Mouse (Mus musculus) C2C12 (cell line): ENCODE results near the gene Fam20c. TPM values are rescaled to one million over a fixed set of nuclear protein-coding genes. Genes with fewer than 3 reads are reported as not detected.

Experiments used
- H3K27me3 ChIP-seq: one replicate; pipeline ENCODE4 v1.6.1; 2011; ENCODE audit not compliant: control insufficient read depth, insufficient read depth, insufficient read length
- H3K36me3 ChIP-seq: one replicate; pipeline ENCODE4 v1.6.1; 2011; ENCODE audit not compliant: control insufficient read depth, insufficient read depth
- H3K4me3 ChIP-seq: one replicate; pipeline ENCODE4 v1.5.1; 2011; ENCODE audit warnings: mild to moderate bottlenecking, control low read depth; ENCODE audit not compliant: poor library complexity, insufficient read depth, severe bottlenecking
- H3K79me2 ChIP-seq: one replicate; pipeline ENCODE4 v1.6.1; 2011; ENCODE audit not compliant: control insufficient read depth, insufficient read depth
- H3K79me3 ChIP-seq: one replicate; pipeline ENCODE4 v1.6.1; 2011; ENCODE audit warnings: low read depth, control low read depth
- H3ac ChIP-seq: one replicate; pipeline ENCODE3; 2011; ENCODE audit warnings: low read depth; ENCODE audit not compliant: control insufficient read depth, insufficient read length
- CEBPB ChIP-seq: IDR thresholded peaks from one replicate; pipeline ENCODE4 v1.6.1; 2011; ENCODE audit warnings: low read depth, mild to moderate bottlenecking, control low read depth, moderate library complexity
- CTCF ChIP-seq: IDR thresholded peaks from one replicate; pipeline ENCODE4 v1.5.1; 2011; ENCODE audit not compliant: control insufficient read depth, insufficient read depth, insufficient read length
- FOSL1 ChIP-seq: IDR thresholded peaks from one replicate; pipeline ENCODE4 v1.8.0; 2011; ENCODE audit warnings: mild to moderate bottlenecking, low read length; ENCODE audit not compliant: poor library complexity, insufficient read depth, severe bottlenecking
- MAX ChIP-seq: IDR thresholded peaks from one replicate; pipeline ENCODE4 v1.6.1; 2011; ENCODE audit warnings: mild to moderate bottlenecking, control low read depth
- MYOD1 ChIP-seq: IDR thresholded peaks from one replicate; pipeline ENCODE4 v1.6.1; 2011; ENCODE audit warnings: low read depth; ENCODE audit not compliant: control insufficient read depth, insufficient read length
- MYOG ChIP-seq: IDR thresholded peaks from one replicate; pipeline ENCODE4 v1.6.1; 2011; ENCODE audit not compliant: control insufficient read depth, insufficient read length; ENCODE audit errors: extremely low read depth
- USF1 ChIP-seq: IDR thresholded peaks from one replicate; pipeline ENCODE4 v1.6.1; 2011; ENCODE audit warnings: low read depth, mild to moderate bottlenecking, control low read depth, moderate library complexity
- polyA plus RNA-seq: library from polyadenylated mRNA; unstranded; fragments of >200 nt; fragmentation: generic; extraction: Trizol; gene quantifications from one replicate; pipeline ENCODE4 v1.2.1, GENCODE M21; 2012; ENCODE audit warnings: missing spikeins

Gene Fam20c
- polyA plus RNA-seq, 1 experiment: 64.4 TPM

DNA sequence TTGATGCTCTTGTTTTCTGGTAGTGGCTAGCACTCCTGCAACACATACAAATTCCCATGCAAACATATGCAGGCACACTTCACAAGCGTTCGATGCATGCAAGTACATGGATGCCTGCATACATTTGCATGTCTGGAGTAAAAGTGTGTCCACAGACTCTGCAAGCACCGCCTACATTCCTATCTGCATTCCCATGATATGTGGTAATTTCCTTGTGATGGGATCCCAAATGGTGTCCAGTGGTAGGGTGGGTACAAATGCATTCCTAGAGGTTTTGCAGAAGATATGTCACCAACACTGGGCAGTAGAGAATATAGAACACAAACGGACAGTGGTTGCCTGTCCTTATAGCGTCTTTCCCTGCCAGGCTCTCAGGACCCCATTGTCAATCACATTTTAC is 29.9 kb upstream of the Fam20c start:
- H3K4me3 ChIP-seq: no peak overlapping the region
- no peaks in the 10 kb centered on the region for H3K79me3 ChIP-seq
- H3K79me2 ChIP-seq: no peaks in the 10 kb centered on the region
- peak; percentile 5 for TF ChIP-seq MYOD1
- TF ChIP-seq USF1: no peak
- no peak overlapping the region for H3ac ChIP-seq
- H3K36me3 ChIP-seq: no peaks in the 10 kb centered on the region
- no peaks in the 10 kb centered on the region for H3K27me3 ChIP-seq

DNA sequence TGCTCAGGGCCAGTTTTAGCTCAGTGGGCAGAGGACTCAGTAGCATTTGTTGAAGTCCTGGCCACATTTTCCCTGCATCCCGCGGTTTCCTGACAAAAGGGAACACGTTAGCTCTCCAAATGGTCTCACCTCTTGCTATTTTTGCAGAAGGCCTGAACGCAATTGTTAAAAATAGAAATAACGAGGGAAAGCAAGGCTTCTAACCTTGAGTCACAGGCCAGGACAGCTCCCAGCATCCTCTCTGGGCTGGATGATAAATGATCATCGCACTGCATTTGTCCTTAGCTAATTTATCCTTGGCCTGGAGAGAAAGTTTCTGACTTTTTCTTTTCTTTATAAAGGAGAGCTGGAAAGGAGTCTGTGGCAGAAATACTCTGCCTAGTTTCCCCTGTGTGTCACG is 29.2 kb upstream of the Fam20c start:
- no peaks in the 10 kb centered on the region for H3K79me2 ChIP-seq
- no peak overlapping the region for H3K4me3 ChIP-seq
- no peaks in the 10 kb centered on the region for H3K79me3 ChIP-seq
- no peaks in the 10 kb centered on the region for H3K27me3 ChIP-seq
- H3ac ChIP-seq: no peak overlapping the region
- H3K36me3 ChIP-seq: no peaks in the 10 kb centered on the region
- TF ChIP-seq MYOG (no peak), MYOD1 (no peak), CEBPB (no peak), FOSL1 (no peak), CTCF (no peak), MAX (no peak), USF1 (no peak)

DNA sequence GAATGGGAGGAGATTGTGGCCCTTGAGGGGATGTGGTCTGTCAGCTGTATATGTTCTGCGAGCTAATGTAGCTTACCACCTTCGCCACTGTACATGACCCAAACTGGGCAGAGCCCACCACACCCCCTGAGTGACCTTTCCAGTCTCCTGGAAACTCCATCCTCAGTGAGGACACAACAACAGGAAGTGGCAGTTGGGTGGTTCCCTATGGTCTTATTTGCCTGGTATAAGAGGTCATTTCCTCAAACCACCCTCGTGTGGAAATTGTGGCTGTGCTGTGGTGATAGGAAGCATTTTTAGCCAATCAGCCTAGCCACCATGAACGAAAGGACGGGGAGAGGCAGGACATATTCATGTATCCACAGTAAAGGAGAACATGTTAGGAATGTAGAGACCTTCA is 23.5 kb upstream of the Fam20c start:
- Histone ChIP-seq H3K79me2 (no peaks in the 10 kb centered on the region), H3K27me3 (no peaks in the 10 kb centered on the region), H3ac (no peak overlapping the region), H3K36me3 (no peaks in the 10 kb centered on the region), H3K79me3 (no peaks in the 10 kb centered on the region), H3K4me3 (no peak overlapping the region)
- TF ChIP-seq MYOG (no peak), CTCF (no peak), CEBPB (no peak), USF1 (no peak), FOSL1 (no peak), MYOD1 (no peak), MAX (no peak)

DNA sequence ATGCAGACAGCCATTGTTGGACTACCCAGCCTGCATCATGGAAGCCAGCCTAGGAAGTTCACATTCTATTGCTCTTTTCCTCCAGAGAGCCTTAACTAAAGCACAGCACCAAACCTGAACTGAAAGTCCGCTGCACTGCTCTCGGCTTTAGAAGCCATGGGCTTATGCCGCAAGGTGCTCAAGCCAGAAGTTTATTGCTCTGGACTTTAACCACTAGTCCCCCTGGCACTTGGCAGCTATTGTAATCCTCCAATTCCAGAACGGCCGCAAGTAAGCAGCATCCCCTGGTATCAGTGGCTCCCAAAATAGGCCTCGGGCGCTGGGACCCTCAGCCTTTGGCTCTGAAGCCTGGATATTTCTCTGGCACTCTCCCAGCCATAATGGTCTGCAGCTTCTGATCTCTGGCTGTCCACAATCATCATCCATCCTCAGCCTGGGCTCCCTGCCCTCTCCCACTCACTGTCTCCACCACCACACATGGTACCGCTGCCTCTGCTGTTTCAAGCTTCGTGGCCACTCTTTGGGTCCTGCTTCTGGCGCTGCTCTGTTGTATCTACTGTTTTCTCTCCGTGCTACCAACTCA is 20.9 kb upstream of the Fam20c start:
- Histone ChIP-seq H3ac (no peak overlapping the region), H3K79me2 (no peaks in the 10 kb centered on the region), H3K36me3 (no peaks in the 10 kb centered on the region), H3K4me3 (no peak overlapping the region), H3K27me3 (no peaks in the 10 kb centered on the region), H3K79me3 (no peaks in the 10 kb centered on the region)
- TF ChIP-seq MAX: no peak
- TF ChIP-seq USF1: no peak
- TF ChIP-seq MYOG: no peak
- TF ChIP-seq CTCF: no peak
- no peak for TF ChIP-seq CEBPB
- TF ChIP-seq FOSL1: no peak
- TF ChIP-seq MYOD1: no peak

DNA sequence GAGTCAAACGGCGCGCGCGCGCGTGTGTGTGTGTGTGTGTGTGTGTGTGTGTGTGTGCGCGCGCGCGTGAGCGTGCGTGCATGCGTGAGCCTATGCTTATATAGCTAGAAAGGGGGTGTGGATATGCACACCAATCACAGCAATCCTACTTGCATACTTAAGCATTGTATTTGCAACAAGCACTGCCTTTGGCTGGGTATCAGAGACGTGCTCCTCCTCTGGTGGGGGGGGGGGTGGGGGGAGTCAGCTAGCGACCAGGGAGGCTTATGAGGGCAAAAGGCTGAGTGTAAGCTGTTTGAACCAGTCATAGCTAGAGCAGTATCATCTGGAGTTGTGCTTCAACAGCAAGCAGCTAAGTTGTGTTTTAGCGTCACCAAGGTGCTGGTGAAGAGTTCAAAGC is 20.3 kb upstream of the Fam20c start:
- no peaks in the 10 kb centered on the region for H3K79me3 ChIP-seq
- no peaks in the 10 kb centered on the region for H3K27me3 ChIP-seq
- no peak overlapping the region for H3K4me3 ChIP-seq
- no peak for TF ChIP-seq MYOG
- no peak for TF ChIP-seq FOSL1
- no peak for TF ChIP-seq CEBPB
- no peak for TF ChIP-seq MYOD1
- TF ChIP-seq CTCF: no peak
- no peak for TF ChIP-seq MAX
- TF ChIP-seq USF1: no peak
- H3K36me3 ChIP-seq: no peaks in the 10 kb centered on the region
- no peak overlapping the region for H3ac ChIP-seq
- H3K79me2 ChIP-seq: no peaks in the 10 kb centered on the region

DNA sequence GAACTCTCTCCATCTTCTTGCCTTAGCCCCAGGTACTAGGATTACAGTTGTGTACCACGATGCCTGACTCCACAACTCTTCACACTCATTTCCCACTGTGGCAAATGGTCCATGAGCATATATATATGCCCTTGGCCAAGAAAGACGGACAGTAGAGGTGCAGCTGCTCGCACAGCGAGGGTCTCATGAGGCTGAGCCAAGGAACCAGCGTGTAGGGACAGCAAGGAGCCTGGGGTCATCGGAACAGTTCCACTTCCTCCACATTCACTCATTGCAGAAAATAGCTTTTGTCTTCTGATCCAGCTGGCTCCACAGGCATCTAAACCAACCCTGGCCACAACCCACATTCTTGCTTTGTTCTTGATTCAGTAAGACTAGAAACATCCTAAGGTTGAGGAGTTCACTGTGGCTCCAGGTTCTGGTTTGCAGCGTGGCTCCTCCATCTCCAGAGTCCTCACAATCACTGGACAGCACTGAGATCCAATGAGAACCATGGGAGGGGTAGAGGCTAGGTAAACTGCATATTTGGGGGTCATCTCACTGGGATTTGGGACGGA is 19.0 kb upstream of the Fam20c start:
- TF ChIP-seq MAX (no peak), MYOD1 (no peak), CTCF (no peak), FOSL1 (no peak), USF1 (no peak)
- H3K79me2 ChIP-seq: no peaks in the 10 kb centered on the region
- no peaks in the 10 kb centered on the region for H3K36me3 ChIP-seq
- H3K79me3 ChIP-seq: no peaks in the 10 kb centered on the region
- no peaks in the 10 kb centered on the region for H3K27me3 ChIP-seq
- no peak overlapping the region for H3ac ChIP-seq
- H3K4me3 ChIP-seq: no peak overlapping the region
